Mouse (Mus musculus): ENCODE results near the gene Ank3. TPM values are rescaled to one million over a fixed set of nuclear protein-coding genes. Genes with fewer than 3 reads are reported as not detected.

The Ank3 gene
- total and polyA plus RNA-seq, 2 experiments, result 2.9 to 31.0 TPM

DNA sequence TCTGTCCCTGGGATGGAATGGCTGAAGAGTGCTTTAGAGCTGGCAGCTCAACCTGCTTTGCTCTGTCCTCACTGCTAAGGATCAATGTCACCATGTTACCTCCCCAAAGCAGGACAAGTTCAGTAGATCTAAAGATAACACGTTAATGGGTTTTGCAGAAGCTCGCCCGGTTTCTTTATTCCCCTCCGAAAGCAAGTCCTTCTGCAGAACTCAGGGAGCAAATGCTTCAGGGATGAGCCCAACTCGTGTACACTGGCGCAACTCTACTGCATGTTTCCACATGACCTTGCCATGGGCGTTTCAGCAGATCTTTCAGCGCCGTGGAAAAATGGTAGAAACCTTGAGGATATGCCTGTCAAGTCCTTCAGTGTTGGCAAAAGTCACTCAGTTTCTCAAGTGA is 247.4 kb downstream of the Ank3 start:
- Histone ChIP-seq H3K79me2 (ENCODE audit: control insufficient read depth, insufficient read depth, low read length) (no peaks in the 10 kb centered on the region), H3K4me1 (ENCODE audit: control insufficient read depth, insufficient read depth, low read length) (peaks cover 2% of the 10 kb centered on the region), H3K9ac (ENCODE audit: low read depth, low read length) (no peak overlapping the region), H3K36me3 (ENCODE audit: control insufficient read depth, insufficient read depth, low read length) (no peaks in the 10 kb centered on the region), H3K27ac (replicated peaks; ENCODE audit: insufficient read depth, low read depth, low read length) (no peak overlapping the region), H3K4me3 (ENCODE audit: insufficient read depth, low read depth, low read length) (no peak overlapping the region), H3K27me3 (ENCODE audit: control insufficient read depth, insufficient read depth, low read length) (no peaks in the 10 kb centered on the region)
- TF ChIP-seq POLR2A (IDR thresholded peaks at IDR 0.05; ENCODE audit: extremely low read depth, insufficient read depth, low read length), result no peak
- TF ChIP-seq CTCF (IDR thresholded peaks at IDR 0.05; ENCODE audit: low read depth, low read length), result no peak
- 94% methylated on average over 9 of the region's 9 CpGs for WGBS
- no peak for DNase-seq (ENCODE audit: extremely low read depth, low read depth, low spot score)

- H3K27me3 ChIP-seq (ENCODE audit: control insufficient read depth, insufficient read depth, low read length), result no peaks in the 10 kb centered on the region
- TF ChIP-seq CTCF (IDR thresholded peaks at IDR 0.05; ENCODE audit: low read depth, low read length) (no peak), POLR2A (IDR thresholded peaks at IDR 0.05; ENCODE audit: extremely low read depth, insufficient read depth, low read length) (no peak)
- no peak overlapping the region for H3K9ac ChIP-seq (ENCODE audit: low read depth, low read length)
- no peaks in the 10 kb centered on the region for H3K4me1 ChIP-seq (ENCODE audit: control insufficient read depth, insufficient read depth, low read length)
- 39% methylated on average over 4 of the region's 4 CpGs for WGBS
- DNase-seq (ENCODE audit: extremely low read depth, low read depth, low spot score), result no peak
- H3K27ac ChIP-seq (replicated peaks; ENCODE audit: insufficient read depth, low read depth, low read length), result no peak overlapping the region
- no peak overlapping the region for H3K4me3 ChIP-seq (ENCODE audit: insufficient read depth, low read depth, low read length)
- no peaks in the 10 kb centered on the region for H3K36me3 ChIP-seq (ENCODE audit: control insufficient read depth, insufficient read depth, low read length)
- H3K79me2 ChIP-seq (ENCODE audit: control insufficient read depth, insufficient read depth, low read length), result no peaks in the 10 kb centered on the region
Measured at GRCm38 (mm10) chr10:69650074-69650473, 251.5 kb downstream of the Ank3 start.

DNA sequence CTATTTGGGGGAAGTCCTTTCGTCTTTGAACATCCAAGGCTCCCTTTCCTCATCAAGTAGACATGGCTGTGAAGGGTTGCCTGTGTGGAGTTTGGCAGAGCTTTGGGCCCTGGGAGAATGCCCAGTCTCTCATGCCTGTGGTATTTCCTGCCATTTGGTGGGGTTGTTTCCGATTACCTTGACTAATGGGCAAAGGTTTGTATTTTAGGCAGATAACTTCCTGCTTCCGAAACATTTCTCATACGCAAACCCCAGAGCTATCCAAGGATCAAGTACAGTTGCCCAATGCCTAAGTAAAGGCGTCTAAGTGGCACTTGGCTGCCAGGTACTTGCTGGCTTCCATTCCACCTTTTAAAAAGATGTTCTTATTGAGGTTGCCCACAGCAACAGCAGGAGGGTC is 254.1 kb downstream of the Ank3 start:
- TF ChIP-seq POLR2A (IDR thresholded peaks at IDR 0.05; ENCODE audit: extremely low read depth, insufficient read depth, low read length) (no peak), CTCF (IDR thresholded peaks at IDR 0.05; ENCODE audit: low read depth, low read length) (no peak)
- H3K27ac ChIP-seq (replicated peaks; ENCODE audit: insufficient read depth, low read depth, low read length), result no peak overlapping the region
- WGBS, result 35% methylated on average over 5 of the region's 5 CpGs
- H3K4me1 ChIP-seq (ENCODE audit: control insufficient read depth, insufficient read depth, low read length), result no peaks in the 10 kb centered on the region
- no peaks in the 10 kb centered on the region for H3K79me2 ChIP-seq (ENCODE audit: control insufficient read depth, insufficient read depth, low read length)
- no peaks in the 10 kb centered on the region for H3K36me3 ChIP-seq (ENCODE audit: control insufficient read depth, insufficient read depth, low read length)
- DNase-seq (ENCODE audit: extremely low read depth, low read depth, low spot score), result no peak
- H3K4me3 ChIP-seq (ENCODE audit: insufficient read depth, low read depth, low read length), result no peak overlapping the region
- H3K9ac ChIP-seq (ENCODE audit: low read depth, low read length), result no peak overlapping the region
- H3K27me3 ChIP-seq (ENCODE audit: control insufficient read depth, insufficient read depth, low read length), result no peaks in the 10 kb centered on the region

DNA sequence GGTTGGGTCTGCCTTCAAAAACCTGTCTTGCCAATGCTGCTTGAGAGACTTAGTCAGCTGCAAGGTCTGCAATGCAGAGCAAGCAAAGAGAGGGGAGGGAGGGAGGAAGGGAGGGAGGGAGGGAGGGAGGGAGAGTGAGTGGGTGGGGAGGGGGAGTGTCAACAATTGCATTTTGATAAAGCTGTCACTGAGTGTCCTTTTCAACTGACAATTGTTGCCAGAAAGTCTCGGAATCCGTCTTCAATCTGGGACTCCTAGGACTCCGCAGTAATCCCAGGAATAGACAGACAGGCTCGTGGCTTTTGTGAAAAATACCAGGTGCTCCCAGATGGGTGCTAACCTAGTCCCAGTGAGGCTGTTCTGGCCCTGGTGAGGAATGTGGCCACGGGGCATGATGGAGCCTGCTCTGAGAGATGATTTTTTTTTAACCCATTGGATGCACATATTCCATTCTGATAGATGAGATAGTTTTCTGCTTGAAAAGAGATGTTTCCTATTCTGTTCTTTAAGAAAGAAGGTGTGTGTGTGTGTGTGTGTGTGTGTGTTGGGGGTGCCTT is 254.6 kb downstream of the Ank3 start:
- Histone ChIP-seq H3K27me3 (ENCODE audit: control insufficient read depth, insufficient read depth, low read length) (no peaks in the 10 kb centered on the region), H3K27ac (replicated peaks; ENCODE audit: insufficient read depth, low read depth, low read length) (no peak overlapping the region), H3K36me3 (ENCODE audit: control insufficient read depth, insufficient read depth, low read length) (no peaks in the 10 kb centered on the region), H3K4me1 (ENCODE audit: control insufficient read depth, insufficient read depth, low read length) (no peaks in the 10 kb centered on the region), H3K9ac (ENCODE audit: low read depth, low read length) (no peak overlapping the region), H3K79me2 (ENCODE audit: control insufficient read depth, insufficient read depth, low read length) (no peaks in the 10 kb centered on the region), H3K4me3 (ENCODE audit: insufficient read depth, low read depth, low read length) (no peak overlapping the region)
- TF ChIP-seq POLR2A (IDR thresholded peaks at IDR 0.05; ENCODE audit: extremely low read depth, insufficient read depth, low read length) (no peak), CTCF (IDR thresholded peaks at IDR 0.05; ENCODE audit: low read depth, low read length) (no peak)
- WGBS, result 40% methylated on average over 5 of the region's 5 CpGs
- no peak for DNase-seq (ENCODE audit: extremely low read depth, low read depth, low spot score)

- no peak for TF ChIP-seq CTCF (IDR thresholded peaks at IDR 0.05; ENCODE audit: low read depth, low read length)
- no peak for TF ChIP-seq POLR2A (IDR thresholded peaks at IDR 0.05; ENCODE audit: extremely low read depth, insufficient read depth, low read length)
- H3K9ac ChIP-seq (ENCODE audit: low read depth, low read length), result no peak overlapping the region
- WGBS, result 92% methylated on average over 2 of the region's 2 CpGs
- no peaks in the 10 kb centered on the region for H3K4me1 ChIP-seq (ENCODE audit: control insufficient read depth, insufficient read depth, low read length)
- H3K79me2 ChIP-seq (ENCODE audit: control insufficient read depth, insufficient read depth, low read length), result no peaks in the 10 kb centered on the region
- no peaks in the 10 kb centered on the region for H3K36me3 ChIP-seq (ENCODE audit: control insufficient read depth, insufficient read depth, low read length)
- no peak overlapping the region for H3K27ac ChIP-seq (replicated peaks; ENCODE audit: insufficient read depth, low read depth, low read length)
- no peak overlapping the region for H3K4me3 ChIP-seq (ENCODE audit: insufficient read depth, low read depth, low read length)
- no peaks in the 10 kb centered on the region for H3K27me3 ChIP-seq (ENCODE audit: control insufficient read depth, insufficient read depth, low read length)
- no peak for DNase-seq (ENCODE audit: extremely low read depth, low read depth, low spot score)
Measured at GRCm38 (mm10) chr10:69654176-69654575, 255.6 kb downstream of the Ank3 start.

DNA sequence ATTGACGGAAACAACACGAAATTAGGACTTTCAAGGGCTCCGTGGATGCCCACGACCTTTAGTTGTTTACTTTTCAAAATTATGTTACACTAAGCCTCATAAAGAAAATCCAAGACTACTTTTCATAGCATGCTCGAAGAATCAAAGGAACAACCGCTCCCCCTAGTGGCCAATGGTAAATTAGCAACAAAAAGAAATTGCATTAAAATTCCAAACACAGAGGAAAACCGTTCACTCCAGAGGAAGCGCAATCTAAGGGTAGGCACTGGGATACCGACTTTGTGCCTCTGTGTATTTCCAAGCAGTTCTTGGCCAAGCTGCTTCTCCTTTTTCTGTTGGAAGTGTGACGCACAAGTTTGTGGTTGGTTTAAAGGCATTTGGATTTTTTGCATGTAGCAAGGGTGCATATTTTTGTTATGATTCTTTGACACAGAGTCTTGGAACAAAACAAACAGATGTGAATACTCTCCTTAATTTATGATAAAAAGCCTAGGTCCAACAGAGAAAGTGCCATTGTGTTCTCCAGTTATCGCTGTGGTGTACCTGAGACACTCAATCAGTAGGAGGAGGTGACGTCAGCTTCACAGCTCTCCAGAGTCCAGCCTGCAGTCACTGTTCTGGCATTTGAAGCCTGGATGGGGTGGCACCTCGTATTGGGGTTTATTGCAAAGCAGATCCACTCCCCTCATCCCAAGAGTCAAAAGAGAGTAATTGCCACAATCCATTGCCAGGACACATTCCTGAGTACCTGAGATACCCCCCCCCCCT is 256.5 kb downstream of the Ank3 start:
- Histone ChIP-seq H3K4me1 (ENCODE audit: control insufficient read depth, insufficient read depth, low read length) (no peaks in the 10 kb centered on the region), H3K36me3 (ENCODE audit: control insufficient read depth, insufficient read depth, low read length) (no peaks in the 10 kb centered on the region), H3K79me2 (ENCODE audit: control insufficient read depth, insufficient read depth, low read length) (no peaks in the 10 kb centered on the region), H3K27me3 (ENCODE audit: control insufficient read depth, insufficient read depth, low read length) (no peaks in the 10 kb centered on the region), H3K27ac (replicated peaks; ENCODE audit: insufficient read depth, low read depth, low read length) (no peak overlapping the region), H3K9ac (ENCODE audit: low read depth, low read length) (no peak overlapping the region), H3K4me3 (ENCODE audit: insufficient read depth, low read depth, low read length) (no peak overlapping the region)
- peak; percentile 31 for DNase-seq (ENCODE audit: extremely low read depth, low read depth, low spot score)
- 21% methylated on average over 13 of the region's 13 CpGs for WGBS
- TF ChIP-seq CTCF (IDR thresholded peaks at IDR 0.05; ENCODE audit: low read depth, low read length), result peak; percentile 40; the same call in 1 of the 2 replicates
- TF ChIP-seq POLR2A (IDR thresholded peaks at IDR 0.05; ENCODE audit: extremely low read depth, insufficient read depth, low read length), result no peak

Measured in liver, adult 2 months (tissue).